Mouse (Mus musculus): ENCODE measurements around the gene Hoxb3. TPM values are rescaled to one million over a fixed set of nuclear protein-coding genes. Genes with fewer than 3 reads are reported as not detected.

Hoxb3 gene
- total and polyA plus RNA-seq, 3 experiments, result not detected

DNA sequence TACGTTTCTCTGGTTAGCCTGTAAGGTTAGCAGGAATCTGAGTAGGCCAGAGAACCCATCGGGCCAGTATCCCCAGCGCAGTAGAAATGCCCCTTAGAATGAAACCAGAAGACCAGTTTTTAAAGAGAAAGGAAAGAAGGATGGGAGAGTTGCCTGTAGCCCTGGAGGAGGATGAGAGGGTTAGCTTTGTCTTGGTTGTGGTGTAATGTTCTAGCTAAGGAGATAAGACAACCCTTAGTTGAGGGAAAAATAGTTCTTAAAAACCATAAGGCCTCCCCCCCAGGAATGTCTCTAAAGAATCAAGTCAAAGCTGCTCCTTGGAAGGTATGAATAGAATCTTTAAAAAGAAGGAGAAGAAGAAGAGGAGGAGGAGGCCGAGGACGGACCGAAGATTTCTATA lies 388 bp upstream of the Hoxb3 start:
- H3K27me3 ChIP-seq (ENCODE audit: control insufficient read depth in 1 of 2, insufficient read depth in 2 of 2, low read length in 2 of 2), result peaks cover 5 to 9% of the 10 kb centered on the region in 2 experiments
- H3K36me3 ChIP-seq (ENCODE audit: control insufficient read depth in 1 of 2, insufficient read depth in 2 of 2, low read length in 2 of 2), result no peaks in the 10 kb centered on the region
- no peak for TF ChIP-seq NRF1 (IDR thresholded peaks at IDR 0.05; ENCODE audit: insufficient read depth, low read depth, low read length, poor library complexity, severe bottlenecking)
- no peak for TF ChIP-seq USF2 (IDR thresholded peaks at IDR 0.05; ENCODE audit: borderline replicate concordance in 1 of 2, insufficient read depth in 1 of 2, low read depth in 1 of 2, low read length in 2 of 2)
- no peak for TF ChIP-seq MYB (IDR thresholded peaks at IDR 0.05; ENCODE audit: low read depth, low read length)
- no peak for TF ChIP-seq POLR2AphosphoS5 (IDR thresholded peaks at IDR 0.05; ENCODE audit: borderline replicate concordance, low read depth, low read length)
- no peak for TF ChIP-seq SIN3A (IDR thresholded peaks at IDR 0.05; ENCODE audit: low read length)
- TF ChIP-seq SMC3 (IDR thresholded peaks at IDR 0.05; ENCODE audit: low read depth, low read length), result no peak
- TF ChIP-seq TCF12 (IDR thresholded peaks at IDR 0.05; ENCODE audit: low read depth, low read length), result no peak
- no peak for TF ChIP-seq JUND (IDR thresholded peaks at IDR 0.05; ENCODE audit: low read depth, low read length)
- no peak for TF ChIP-seq E2F4 (IDR thresholded peaks at IDR 0.05; ENCODE audit: borderline replicate concordance, low read depth, low read length)
- TF ChIP-seq POLR2AphosphoS2 (IDR thresholded peaks at IDR 0.05; ENCODE audit: low read length), result no peak
- no peak for TF ChIP-seq MAFK (IDR thresholded peaks at IDR 0.05; ENCODE audit: borderline replicate concordance, low read depth, low read length)
- no peak for TF ChIP-seq RAD21 (IDR thresholded peaks at IDR 0.05; ENCODE audit: low read depth, low read length)
- TF ChIP-seq UBTF (IDR thresholded peaks at IDR 0.05; ENCODE audit: borderline replicate concordance, insufficient read depth, low read depth, low read length), result no peak
- TF ChIP-seq EP300 (IDR thresholded peaks at IDR 0.05; ENCODE audit: low read depth in 1 of 2, low read length in 2 of 2), result no peak
- no peak for TF ChIP-seq RCOR1 (IDR thresholded peaks at IDR 0.05; ENCODE audit: low read depth, low read length)
- TF ChIP-seq ZKSCAN1 (IDR thresholded peaks at IDR 0.05; ENCODE audit: low read depth, low read length), result no peak
- no peaks in the 10 kb centered on the region for H3K79me2 ChIP-seq (ENCODE audit: control insufficient read depth, insufficient read depth, low read length, poor library complexity)
- no peak overlapping the region for H3K27ac ChIP-seq (ENCODE audit: control insufficient read depth, low read depth, low read length)
- DNase-seq (ENCODE audit: low read depth, low spot score), result no peak
- H3K9me3 ChIP-seq (replicated peaks; ENCODE audit: insufficient read depth, low read length), result no peaks in the 10 kb centered on the region
- no peak overlapping the region for H3K9ac ChIP-seq (ENCODE audit: control insufficient read depth, low read depth, low read length, poor library complexity, severe bottlenecking)
- H3K4me1 ChIP-seq (ENCODE audit: control insufficient read depth in 1 of 2, insufficient read depth in 2 of 2, low read length in 2 of 2), result no peaks in the 10 kb centered on the region
- H3K4me3 ChIP-seq (ENCODE audit: control insufficient read depth in 1 of 2, insufficient read depth in 1 of 2, low read depth in 2 of 2, low read length in 2 of 2), result no peak overlapping the region

- Histone ChIP-seq H3K27ac (ENCODE audit: control insufficient read depth, low read depth, low read length) (no peak overlapping the region), H3K4me1 (ENCODE audit: control insufficient read depth in 1 of 2, insufficient read depth in 2 of 2, low read length in 2 of 2) (no peaks in the 10 kb centered on the region), H3K79me2 (ENCODE audit: control insufficient read depth, insufficient read depth, low read length, poor library complexity) (no peaks in the 10 kb centered on the region), H3K36me3 (ENCODE audit: control insufficient read depth in 1 of 2, insufficient read depth in 2 of 2, low read length in 2 of 2) (no peaks in the 10 kb centered on the region), H3K27me3 (ENCODE audit: control insufficient read depth in 1 of 2, insufficient read depth in 2 of 2, low read length in 2 of 2) (peaks cover 5 to 9% of the 10 kb centered on the region in 2 experiments), H3K9ac (ENCODE audit: control insufficient read depth, low read depth, low read length, poor library complexity, severe bottlenecking) (no peak overlapping the region), H3K9me3 (replicated peaks; ENCODE audit: insufficient read depth, low read length) (no peaks in the 10 kb centered on the region), H3K4me3 (ENCODE audit: control insufficient read depth in 1 of 2, insufficient read depth in 1 of 2, low read depth in 2 of 2, low read length in 2 of 2) (no peak overlapping the region)
- TF ChIP-seq CTCF (IDR thresholded peaks at IDR 0.05 in 2 of 3, conservative IDR thresholded peaks at IDR 0.05 in 1 of 3; ENCODE audit: control insufficient read depth in 1 of 3, insufficient read depth in 1 of 3, low read depth in 2 of 3, low read length in 3 of 3, poor library complexity in 1 of 3, severe bottlenecking in 1 of 3) (no peak), GATA1 (IDR thresholded peaks at IDR 0.05; ENCODE audit: low read depth, low read length) (no peak), BHLHE40 (IDR thresholded peaks at IDR 0.05; ENCODE audit: borderline replicate concordance, low read depth, low read length) (no peak), RAD21 (IDR thresholded peaks at IDR 0.05; ENCODE audit: low read depth, low read length) (no peak), TBP (IDR thresholded peaks at IDR 0.05; ENCODE audit: low read depth, low read length) (no peak), MYC (IDR thresholded peaks at IDR 0.05; ENCODE audit: low read depth, low read length) (no peak), NELFE (IDR thresholded peaks at IDR 0.05; ENCODE audit: low read depth, low read length) (no peak), MEF2A (IDR thresholded peaks at IDR 0.05; ENCODE audit: extremely low read depth, insufficient replicate concordance, low read depth, low read length, poor library complexity, severe bottlenecking) (no peak), POLR2A (IDR thresholded peaks at IDR 0.05; ENCODE audit: control insufficient read depth in 1 of 2, insufficient read depth in 1 of 2, low read depth in 1 of 2, low read length in 2 of 2, poor library complexity in 1 of 2) (no peak), USF1 (IDR thresholded peaks at IDR 0.05; ENCODE audit: low read depth, low read length) (no peak), TAL1 (IDR thresholded peaks at IDR 0.05; ENCODE audit: low read length) (no peak), SMC3 (IDR thresholded peaks at IDR 0.05; ENCODE audit: low read depth, low read length) (no peak), USF2 (IDR thresholded peaks at IDR 0.05; ENCODE audit: borderline replicate concordance in 1 of 2, insufficient read depth in 1 of 2, low read depth in 1 of 2, low read length in 2 of 2) (no peak), MAZ (IDR thresholded peaks at IDR 0.05; ENCODE audit: low read depth, low read length) (no peak), ETS1 (IDR thresholded peaks at IDR 0.05; ENCODE audit: low read depth, low read length) (no peak), KAT2A (conservative IDR thresholded peaks at IDR 0.05; ENCODE audit: low read depth, low read length) (no peak), GABPA (IDR thresholded peaks at IDR 0.05; ENCODE audit: low read depth, low read length) (no peak), ZMIZ1 (IDR thresholded peaks at IDR 0.05; ENCODE audit: low read depth, low read length) (no peak), ZKSCAN1 (IDR thresholded peaks at IDR 0.05; ENCODE audit: low read depth, low read length) (no peak), EP300 (IDR thresholded peaks at IDR 0.05; ENCODE audit: low read depth in 1 of 2, low read length in 2 of 2) (no peak)
- no peak for DNase-seq (ENCODE audit: low read depth, low spot score)
These were observed 999 bp downstream of the Hoxb3 start for GRCm38 (mm10) chr11:96324125-96324524.
